Mouse (Mus musculus) hindbrain, embryonic 14.5 days (tissue): ENCODE results near the gene Ctnnbl1. TPM values are rescaled to one million over a fixed set of nuclear protein-coding genes. Genes with fewer than 3 reads are reported as not detected.

ENCODE experiments used
- ATAC-seq: fragments of 200-750 bp; cut with Nextera tagmentation; 2 replicates; pipeline ENCODE4 v1.8.0; 2017; ENCODE audit warnings: moderate number of reproducible peaks, mild to moderate bottlenecking, moderate TSS enrichment, moderate library complexity; ENCODE audit not compliant: low FRiP score
- DNase-seq: peaks from one replicate; pipeline ENCODE4 v3.0.0-alpha.2; 2015; ENCODE audit warnings: low spot score
- H3K27ac ChIP-seq: fragments of 300-500 bp; sonication (generic); 2 replicates; pipeline ENCODE4 v1.5.1; 2014; ENCODE audit warnings: mild to moderate bottlenecking, moderate library complexity
- H3K27me3 ChIP-seq: fragments of 300-500 bp; sonication (generic); 2 replicates; pipeline ENCODE4 v1.6.1; 2014; ENCODE audit warnings: mild to moderate bottlenecking, low read length, mixed read lengths; ENCODE audit not compliant: control insufficient read depth, insufficient read depth
- H3K36me3 ChIP-seq: fragments of 300-500 bp; sonication (generic); replicated peaks from 2 replicates; pipeline ENCODE4 v1.6.1; 2014; ENCODE audit not compliant: control insufficient read depth, insufficient read depth
- H3K4me1 ChIP-seq: fragments of 300-500 bp; sonication (generic); replicated peaks from 2 replicates; pipeline ENCODE4 v1.6.1; 2014; ENCODE audit warnings: antibody characterized with exemption, low read length, mixed read lengths; ENCODE audit not compliant: control insufficient read depth, insufficient read depth
- H3K4me2 ChIP-seq: fragments of 300-500 bp; sonication (generic); replicated peaks from 2 replicates; pipeline ENCODE4 v1.6.1; 2014; ENCODE audit warnings: mild to moderate bottlenecking, moderate library complexity
- H3K4me3 ChIP-seq: fragments of 300-500 bp; sonication (generic); replicated peaks from 2 replicates; pipeline ENCODE4 v1.5.1; 2014; ENCODE audit warnings: mild to moderate bottlenecking, low read length
- H3K9ac ChIP-seq: fragments of 300-500 bp; sonication (generic); 2 replicates; pipeline ENCODE4 v1.6.1; 2014
- H3K9me3 ChIP-seq: fragments of 300-500 bp; sonication (generic); 2 replicates; pipeline ENCODE4 v1.6.1; 2016; ENCODE audit warnings: low read length; ENCODE audit not compliant: control insufficient read depth
- WGBS: fragments of 180-500 bp; shearing (Covaris S2); extraction: QIAGEN DNeasy Blood & Tissue Kit; methylation state at CpG from one replicate; pipeline ENCODE4 v1.1.7; 2014; 5-methylcytosine and 5-hydroxymethylcytosine counted together
- polyA plus RNA-seq: library from polyadenylated mRNA; unstranded; fragments of >200 nt; fragmentation: Nextera tagmentation; extraction: Ambion mirVana; gene quantifications from 2 replicates; pipeline ENCODE4 v1.2.1, GENCODE M21; 2014

Ctnnbl1 gene
- polyA plus RNA-seq, 1 experiment from 2014 or later = 53.3 TPM

GRCm38 (mm10) chr2:157936676-157937075 is 199.5 kb downstream of the Ctnnbl1 start:
- H3K4me2 ChIP-seq = no peak overlapping the region
- H3K27ac ChIP-seq = no peak overlapping the region
- H3K27me3 ChIP-seq = 0 out of 2 replicates have a peak, but pooled peaks cover 10% of the 10 kb centered on the region
- DNase-seq = no peak
- H3K9ac ChIP-seq = no peak overlapping the region
- 81% methylated on average over 4 of the region's 4 CpGs for WGBS
- peaks cover 24% of the 10 kb centered on the region for H3K4me1 ChIP-seq
- no peak overlapping the region for H3K4me3 ChIP-seq
- no peaks in the 10 kb centered on the region for H3K9me3 ChIP-seq
- peaks cover 24% of the 10 kb centered on the region for H3K36me3 ChIP-seq
- ATAC-seq = no peak

DNA sequence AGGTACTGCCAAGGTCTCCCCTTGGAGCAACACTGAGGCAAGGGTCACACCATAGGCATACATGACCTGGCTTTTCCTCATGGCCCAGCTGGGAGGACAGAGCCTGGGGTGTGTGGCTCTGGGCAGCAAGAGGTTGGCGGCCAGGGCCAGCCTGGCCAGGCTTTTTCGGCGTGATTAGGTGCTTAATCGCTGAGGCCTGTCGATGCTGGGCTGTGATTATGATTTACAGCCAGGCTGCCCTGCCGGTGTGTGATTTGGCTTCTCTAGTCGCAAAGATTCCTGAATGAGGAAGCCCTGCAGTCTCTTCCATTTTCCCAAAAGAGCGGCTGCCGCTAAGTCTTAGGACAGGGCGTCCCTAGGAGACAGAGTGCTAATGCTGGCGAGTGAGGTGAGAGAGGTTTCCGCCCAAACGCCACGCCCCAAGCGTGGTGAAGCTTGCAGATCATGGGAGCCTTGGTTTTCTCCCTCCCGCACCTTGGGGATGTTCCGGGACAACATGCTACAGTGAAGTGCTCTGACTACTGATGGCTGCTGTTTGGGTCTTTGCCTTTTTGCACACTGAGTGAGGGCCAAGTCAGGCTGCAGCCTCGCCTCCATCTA is 203.5 kb downstream of the Ctnnbl1 start:
- H3K27me3 ChIP-seq = 0 out of 2 replicates have a peak, but pooled peaks cover 10% of the 10 kb centered on the region
- no peaks in the 10 kb centered on the region for H3K9me3 ChIP-seq
- H3K9ac ChIP-seq = peak overlapping the region; percentile 22; the same call in 1 of the 2 replicates
- H3K4me3 ChIP-seq = no peak overlapping the region
- peaks cover 22% of the 10 kb centered on the region for H3K36me3 ChIP-seq
- H3K4me2 ChIP-seq = peak overlapping the region; percentile 21
- no peak for DNase-seq
- H3K4me1 ChIP-seq = peaks cover 32% of the 10 kb centered on the region
- WGBS = 4% methylated on average over 18 of the region's 18 CpGs
- H3K27ac ChIP-seq = peak overlapping the region; percentile 28; the same call in 1 of the 2 replicates
- no peak for ATAC-seq

Other genes starting within 250 kb of the Ctnnbl1 start
- gene Nnat, start 177.3 kb upstream of the Ctnnbl1 start, polyA plus RNA-seq = 4,569 and 4,588 TPM in 2 replicates
- 285 and 323 TPM in 2 replicates for gene Blcap, start 166.1 kb upstream of the Ctnnbl1 start, polyA plus RNA-seq
- 48.4 and 48.9 TPM in 2 replicates for gene Vstm2l, start 177.3 kb downstream of the Ctnnbl1 start, polyA plus RNA-seq